Mouse (Mus musculus): Measurements from ENCODE around the gene Xrn2. TPM values are rescaled to one million over a fixed set of nuclear protein-coding genes. Genes with fewer than 3 reads are reported as not detected.

The Xrn2 gene
- total RNA-seq (2014; fragmentation: Nextera tagmentation) (89.8 and 107 TPM in 2 replicates), total RNA-seq (2017) (199 and 249 TPM in 2 replicates)

GRCm38 (mm10) chr2:147012623-147013184, at the start of gene Xrn2:
Gene Xrn2 (plus strand): TSS chr2:147012996.
- ATAC-seq (replicated peaks; ENCODE audit: low FRiP score, low TSS enrichment, poor library complexity, severe bottlenecking), result peak; percentile 88

- no peak for ATAC-seq (replicated peaks; ENCODE audit: low FRiP score, low TSS enrichment, poor library complexity, severe bottlenecking)
Measured at GRCm38 (mm10) chr2:146975024-146975423, 37.8 kb upstream of the Xrn2 start.

GRCm38 (mm10) chr2:146975453-146976028, 37.3 kb upstream of the Xrn2 start:
- no peak for ATAC-seq (replicated peaks; ENCODE audit: low FRiP score, low TSS enrichment, poor library complexity, severe bottlenecking)

DNA sequence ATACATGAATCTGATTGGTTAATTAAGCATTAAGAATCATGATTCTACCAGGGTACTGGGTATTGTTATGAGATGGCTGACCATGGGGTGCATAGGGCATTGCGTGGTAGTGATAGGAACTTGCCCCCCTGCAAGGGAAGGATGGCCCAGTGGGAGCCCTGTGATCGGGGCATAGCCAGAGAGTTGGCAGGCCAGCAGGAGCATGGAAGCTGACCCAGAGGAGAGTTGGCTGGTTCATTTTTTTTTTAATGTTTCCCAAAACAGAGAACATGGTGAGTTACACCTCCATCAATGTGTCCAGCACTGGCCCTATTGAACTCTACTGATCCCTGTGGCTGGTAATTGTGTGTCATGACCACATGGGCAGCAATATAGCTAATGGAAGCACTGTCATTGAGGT, 30.0 kb upstream of the Xrn2 start:
- ATAC-seq (replicated peaks; ENCODE audit: low FRiP score, low TSS enrichment, poor library complexity, severe bottlenecking), result no peak

DNA sequence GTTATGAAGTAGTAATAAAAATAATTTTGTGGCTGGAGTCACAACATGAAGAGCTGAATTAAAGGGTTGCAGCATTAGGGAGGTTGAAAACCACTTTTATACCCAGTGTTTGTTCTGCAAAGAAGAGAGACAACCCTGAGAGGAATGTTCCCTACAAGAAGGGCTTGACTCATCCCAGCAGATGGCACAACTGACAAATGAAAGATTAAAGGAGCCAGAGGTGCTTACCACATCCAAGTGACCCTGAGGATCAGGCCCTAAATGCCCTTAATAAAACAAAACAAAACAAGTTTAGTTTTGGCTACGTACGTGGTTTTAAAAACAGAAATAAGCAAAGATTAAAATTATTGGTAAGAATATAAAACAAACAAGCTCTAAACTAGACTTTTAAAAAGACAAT, 28.0 kb upstream of the Xrn2 start:
- no peak for ATAC-seq (replicated peaks; ENCODE audit: low FRiP score, low TSS enrichment, poor library complexity, severe bottlenecking)

DNA sequence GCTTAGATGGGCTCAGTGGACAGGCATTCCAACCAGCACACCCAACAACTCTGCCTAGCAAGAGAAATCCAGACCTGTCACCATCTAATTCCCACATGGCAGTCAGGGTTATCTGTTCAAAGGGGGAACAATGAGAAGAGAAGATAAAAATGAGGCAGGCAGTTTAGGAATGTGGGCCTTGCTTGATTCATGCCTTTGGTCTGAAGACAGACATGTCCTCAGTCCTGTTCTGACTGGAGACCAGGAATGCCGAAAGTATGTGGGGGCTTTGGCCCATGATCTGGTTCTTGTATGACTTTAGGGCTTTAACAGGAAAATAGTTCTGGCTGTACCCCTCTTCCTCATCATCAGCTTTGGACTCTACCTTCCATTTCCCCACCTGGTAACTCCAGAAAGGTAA, 27.0 kb upstream of the Xrn2 start:
- ATAC-seq (replicated peaks; ENCODE audit: low FRiP score, low TSS enrichment, poor library complexity, severe bottlenecking), result no peak

GRCm38 (mm10) chr2:146986429-146986828, 26.4 kb upstream of the Xrn2 start:
- no peak for ATAC-seq (replicated peaks; ENCODE audit: low FRiP score, low TSS enrichment, poor library complexity, severe bottlenecking)

GRCm38 (mm10) chr2:147007265-147007664, 5.5 kb upstream of the Xrn2 start:
- peak; percentile 55 for ATAC-seq (replicated peaks; ENCODE audit: low FRiP score, low TSS enrichment, poor library complexity, severe bottlenecking)

GRCm38 (mm10) chr2:147009084-147009483, 3.7 kb upstream of the Xrn2 start:
- ATAC-seq (replicated peaks; ENCODE audit: low FRiP score, low TSS enrichment, poor library complexity, severe bottlenecking), result no peak

DNA sequence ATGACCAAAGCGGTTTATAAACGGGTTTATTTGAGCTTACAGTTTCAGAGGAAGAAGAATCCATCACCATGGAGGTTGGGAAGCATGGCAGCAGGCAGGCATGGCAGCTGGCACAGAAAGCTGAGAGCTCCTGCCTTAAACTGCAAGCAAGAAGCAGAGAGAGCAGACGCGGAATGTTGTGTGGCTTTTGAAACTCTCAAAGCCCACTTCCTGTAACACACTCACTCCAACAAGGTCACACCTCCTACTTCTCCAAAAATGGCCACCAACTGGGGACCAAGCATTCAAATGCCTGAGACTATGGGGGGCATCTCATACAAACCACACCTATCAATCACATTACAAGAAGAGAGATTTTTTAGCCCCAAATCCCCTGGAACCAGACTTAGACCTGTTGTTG, 2.7 kb upstream of the Xrn2 start:
- no peak for ATAC-seq (replicated peaks; ENCODE audit: low FRiP score, low TSS enrichment, poor library complexity, severe bottlenecking)

GRCm38 (mm10) chr2:147010952-147011351, 1.8 kb upstream of the Xrn2 start:
- ATAC-seq (replicated peaks; ENCODE audit: low FRiP score, low TSS enrichment, poor library complexity, severe bottlenecking), result no peak

GRCm38 (mm10) chr2:147011474-147012140, 1.2 kb upstream of the Xrn2 start:
- peak; percentile 33; the same call in 1 of the 2 replicates for ATAC-seq (replicated peaks; ENCODE audit: low FRiP score, low TSS enrichment, poor library complexity, severe bottlenecking)

- ATAC-seq (replicated peaks; ENCODE audit: low FRiP score, low TSS enrichment, poor library complexity, severe bottlenecking), result no peak
Measured at GRCm38 (mm10) chr2:147012141-147012622, 614 bp upstream of the Xrn2 start.

DNA sequence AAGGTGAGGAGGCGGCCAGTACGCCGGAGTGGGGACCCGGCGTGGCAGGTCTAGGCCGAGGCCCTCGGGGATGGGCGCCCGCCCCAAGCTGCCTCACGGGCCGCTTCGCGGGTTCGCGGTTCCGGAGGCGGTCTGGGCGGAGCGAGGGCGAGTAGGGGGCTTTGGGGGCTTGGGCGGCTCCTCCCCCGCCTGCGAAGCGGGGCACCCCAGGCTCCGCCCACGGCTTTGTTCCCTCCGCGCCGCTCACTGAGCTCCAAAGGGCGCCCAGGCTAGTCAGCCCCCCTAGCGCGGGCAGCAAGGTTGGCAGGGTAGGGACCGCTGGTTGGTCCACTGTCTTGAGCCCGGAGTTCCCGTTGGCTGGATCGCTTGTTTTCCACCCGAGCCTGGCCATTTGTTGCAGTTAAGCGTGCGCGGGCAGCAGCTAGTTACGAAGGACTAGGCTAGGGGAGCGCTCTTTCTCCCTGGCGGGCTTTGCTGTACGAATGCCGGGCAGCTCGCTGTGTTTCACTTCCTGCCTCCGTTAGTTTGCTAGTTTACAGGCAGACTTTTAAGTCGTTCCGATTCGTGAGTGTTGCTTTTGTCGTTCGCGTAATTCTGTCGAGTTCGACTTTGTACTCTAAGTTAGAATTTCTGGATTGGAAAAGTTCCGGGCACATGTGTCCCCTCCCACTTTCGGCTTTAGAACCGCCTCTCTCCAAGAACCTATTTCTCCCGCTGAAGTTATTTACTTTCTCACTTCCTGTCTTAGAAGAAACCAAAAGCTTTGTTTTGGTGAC, 586 bp downstream of the Xrn2 start:
- ATAC-seq (replicated peaks; ENCODE audit: low FRiP score, low TSS enrichment, poor library complexity, severe bottlenecking), result peak; percentile 68

DNA sequence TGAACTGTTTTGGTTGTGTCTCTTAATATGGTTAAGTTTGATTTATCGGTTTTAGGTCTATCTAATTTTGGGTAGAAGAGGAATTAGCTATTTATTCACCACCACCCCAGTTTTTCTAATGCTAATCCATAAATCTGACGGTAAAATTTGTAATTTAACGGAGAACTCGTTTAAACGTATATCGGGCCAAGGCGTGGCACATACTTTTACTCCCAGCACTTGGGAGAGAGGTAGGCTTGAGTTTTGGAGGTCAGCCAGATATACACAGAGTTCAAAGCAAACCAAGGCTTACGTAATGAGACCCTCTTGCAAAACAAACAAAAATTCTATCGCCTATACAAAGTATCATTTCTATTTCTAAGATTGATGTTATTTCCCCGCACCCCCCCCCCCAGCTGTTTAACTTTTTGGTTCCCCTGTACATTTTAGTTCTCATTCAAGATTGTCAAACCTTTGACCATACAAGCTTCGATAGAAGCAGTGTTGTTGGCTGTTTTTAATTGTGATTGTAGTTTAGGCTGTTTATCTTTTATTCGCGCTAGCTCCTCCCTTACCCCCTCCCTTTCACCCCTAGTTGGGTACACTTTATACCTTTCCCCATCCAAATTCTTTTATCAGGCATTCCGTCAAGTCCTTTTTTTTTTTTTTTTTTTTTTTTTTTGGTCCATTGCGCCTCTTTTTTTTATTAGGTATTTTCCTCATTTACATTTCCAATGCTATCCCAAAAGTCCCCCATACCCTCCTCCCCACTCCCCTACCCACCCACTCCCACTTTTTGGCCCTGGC, 1.5 kb downstream of the Xrn2 start:
- ATAC-seq (replicated peaks; ENCODE audit: low FRiP score, low TSS enrichment, poor library complexity, severe bottlenecking), result no peak

DNA sequence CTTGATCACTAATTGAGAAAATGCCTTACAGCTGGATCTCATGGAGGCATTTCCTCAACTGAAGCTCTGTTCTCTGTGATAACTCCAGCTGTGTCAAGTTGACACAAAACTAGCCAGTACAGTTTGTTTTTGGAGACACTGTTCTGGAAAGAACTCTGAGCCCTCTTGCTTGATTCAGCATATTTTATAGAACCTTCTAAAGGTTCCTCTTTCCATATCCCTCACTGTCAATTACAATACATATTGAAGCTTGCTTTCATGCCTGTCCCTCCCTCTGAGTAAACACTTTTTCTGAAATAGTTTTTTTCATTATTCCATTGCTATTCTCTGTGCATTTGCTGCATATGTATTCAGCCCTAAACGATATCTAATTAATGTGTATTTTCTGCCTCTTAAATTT, 9.2 kb downstream of the Xrn2 start:
- 0 out of 2 replicates have a peak, but pooled peaks have one; percentile 42 for ATAC-seq (replicated peaks; ENCODE audit: low FRiP score, low TSS enrichment, poor library complexity, severe bottlenecking)

DNA sequence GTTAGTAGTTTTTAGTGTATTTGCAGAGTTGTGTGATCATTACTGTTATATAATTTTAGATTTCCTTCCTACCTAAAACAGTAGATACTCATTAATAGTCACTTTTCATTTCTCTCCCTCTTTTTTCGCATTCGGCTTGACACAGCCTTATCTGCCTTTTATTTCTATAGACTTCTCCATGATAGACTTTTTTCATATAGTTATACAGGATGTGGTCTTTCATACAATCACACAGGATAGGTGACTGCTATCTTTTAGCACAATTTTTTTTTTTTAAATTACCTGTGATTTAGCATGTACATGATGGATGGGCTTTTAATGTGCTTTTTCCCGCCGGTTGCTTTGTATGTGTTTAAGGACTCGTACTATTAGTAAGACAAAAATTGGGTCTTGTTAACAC, 10.3 kb downstream of the Xrn2 start:
- ATAC-seq (replicated peaks; ENCODE audit: low FRiP score, low TSS enrichment, poor library complexity, severe bottlenecking), result no peak

GRCm38 (mm10) chr2:147023560-147023959, 10.8 kb downstream of the Xrn2 start:
- ATAC-seq (replicated peaks; ENCODE audit: low FRiP score, low TSS enrichment, poor library complexity, severe bottlenecking), result no peak

DNA sequence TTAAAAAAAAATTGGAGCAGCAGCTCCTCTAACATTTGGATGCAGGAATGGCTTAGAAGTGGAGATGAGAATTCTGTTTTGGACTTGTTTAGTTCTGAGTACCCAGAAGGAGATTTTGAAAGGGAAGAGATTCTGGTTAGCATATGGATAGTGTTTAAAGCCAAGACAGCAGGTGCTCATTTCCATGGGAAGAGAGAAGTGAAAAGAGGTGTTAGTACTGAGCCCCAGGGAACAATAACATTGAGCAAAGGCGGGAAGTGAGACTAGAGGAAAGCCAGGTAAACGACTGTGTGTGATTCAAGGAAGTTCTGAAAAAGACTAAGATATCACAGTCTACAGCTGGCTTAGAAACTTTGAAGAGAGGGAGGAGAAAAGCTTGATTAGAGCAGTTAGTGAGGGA, 20.3 kb downstream of the Xrn2 start:
- ATAC-seq (replicated peaks; ENCODE audit: low FRiP score, low TSS enrichment, poor library complexity, severe bottlenecking), result no peak
